Mouse (Mus musculus) layer of hippocampus, postnatal 14 days (tissue): ENCODE data around the gene Tuft1. TPM values are rescaled to one million over a fixed set of nuclear protein-coding genes. Genes with fewer than 3 reads are reported as not detected.
"Not testable (repeated sequence)": the region's sequence is repeated elsewhere in the genome, so short reads cannot be mapped to it uniquely, and the experiment has no call there.

ENCODE experiments used
- DNase-seq, 2 experiments: peaks; one replicate each; pipeline ENCODE4 v3.0.0; 2021 to 2022; ENCODE audit warnings: low spot score in 2 of 2, mixed read lengths in 1 of 2
- total RNA-seq, 2 experiments: library from RNA; stranded (reverse); gene quantifications; 2 replicates each; pipeline ENCODE4 v1.2.3; 2021

Gene Tuft1
- total RNA-seq, 2 experiments from 2014 or later, result 2.1 to 2.8 TPM

GRCm38 (mm10) chr3:94665060-94665802, 6.6 kb upstream of the Tuft1 start:
- DNase-seq, result not testable (repeated sequence)

GRCm38 (mm10) chr3:94660841-94661240, 2.2 kb upstream of the Tuft1 start:
- DNase-seq, result not testable (repeated sequence)

- DNase-seq, result not testable (repeated sequence)
These were observed 573 bp upstream of the Tuft1 start for GRCm38 (mm10) chr3:94659142-94659748.

DNA sequence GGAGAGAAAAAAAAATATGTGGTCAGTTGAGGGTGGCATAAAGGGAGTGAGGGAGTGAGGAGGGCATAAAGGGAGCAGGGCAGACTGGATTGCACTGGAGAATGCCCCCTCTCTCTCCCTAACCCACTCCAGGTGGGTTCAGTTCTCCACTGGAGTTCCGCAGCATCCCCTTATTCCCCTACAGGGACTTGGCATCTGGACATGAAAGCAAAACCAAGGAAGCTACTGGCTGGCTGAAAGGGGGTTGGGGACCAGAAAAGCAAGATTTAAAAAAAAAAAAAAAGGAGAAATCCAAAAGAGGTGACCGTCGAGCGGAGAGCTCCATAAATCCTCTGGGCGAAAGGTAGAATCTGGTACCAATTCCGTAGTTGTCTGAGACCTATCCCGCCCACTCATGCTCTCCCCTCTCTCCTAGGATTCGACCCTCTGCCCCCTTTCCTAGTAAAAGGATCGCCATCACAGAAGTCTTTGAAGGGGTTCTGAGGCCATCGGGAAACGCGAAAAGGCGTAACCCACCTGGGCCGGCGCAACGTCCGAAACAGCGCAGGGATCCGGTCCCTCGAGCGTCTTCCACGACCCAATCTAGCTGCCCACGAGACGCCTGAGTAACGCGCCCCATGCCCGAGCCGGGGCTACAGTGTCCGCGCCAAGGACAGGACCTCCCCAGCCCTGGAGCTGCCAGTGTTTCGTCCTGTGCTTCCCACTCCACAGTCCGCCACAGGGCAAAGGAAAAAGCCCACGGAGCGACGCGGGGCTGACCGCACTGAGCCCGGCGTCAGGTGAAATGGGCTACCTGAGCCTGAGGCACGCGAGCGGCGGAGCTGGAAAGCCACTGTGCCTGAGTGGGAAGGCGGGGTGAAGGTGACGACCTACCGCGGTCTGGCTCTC, 576 bp downstream of the Tuft1 start:
- not testable (repeated sequence) for DNase-seq

DNA sequence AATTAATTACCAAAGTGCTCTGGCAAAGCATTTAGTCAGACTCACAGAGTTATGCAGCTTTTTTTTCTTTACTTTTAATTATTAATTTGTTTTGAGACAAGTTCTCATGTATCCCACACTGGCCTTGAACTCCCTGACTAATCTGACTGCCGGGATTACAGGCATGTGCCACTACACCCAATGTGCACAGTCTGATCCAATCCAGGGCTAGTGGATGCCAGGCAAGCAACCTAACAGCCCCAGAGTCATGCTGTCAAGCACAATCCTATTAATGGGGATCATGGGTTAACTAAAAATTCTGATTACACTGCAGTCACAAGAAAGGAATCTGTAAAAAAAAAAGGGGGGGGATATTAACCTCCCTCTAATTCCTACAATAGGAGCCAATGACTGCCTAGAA, 4.7 kb downstream of the Tuft1 start:
- not testable (repeated sequence) for DNase-seq

DNA sequence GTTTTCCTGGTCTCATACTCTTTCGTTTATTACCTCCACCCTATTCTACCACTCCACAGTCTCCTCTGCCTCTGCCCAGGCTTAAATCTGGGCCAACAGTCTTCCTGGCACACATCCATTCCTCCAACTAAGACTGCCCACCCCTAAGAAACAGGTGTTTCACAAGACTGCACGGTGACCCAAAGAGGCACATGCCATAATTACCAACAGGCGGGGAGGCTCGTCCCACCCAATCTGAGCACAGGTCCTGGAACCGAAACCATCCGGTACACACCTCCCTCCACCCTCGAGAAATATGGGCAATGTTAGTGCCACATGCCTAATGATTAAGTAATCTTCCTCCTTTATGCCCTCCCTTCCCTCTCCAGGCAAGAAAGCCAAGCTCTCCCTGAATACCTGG, 8.3 kb downstream of the Tuft1 start:
- no peak for DNase-seq

DNA sequence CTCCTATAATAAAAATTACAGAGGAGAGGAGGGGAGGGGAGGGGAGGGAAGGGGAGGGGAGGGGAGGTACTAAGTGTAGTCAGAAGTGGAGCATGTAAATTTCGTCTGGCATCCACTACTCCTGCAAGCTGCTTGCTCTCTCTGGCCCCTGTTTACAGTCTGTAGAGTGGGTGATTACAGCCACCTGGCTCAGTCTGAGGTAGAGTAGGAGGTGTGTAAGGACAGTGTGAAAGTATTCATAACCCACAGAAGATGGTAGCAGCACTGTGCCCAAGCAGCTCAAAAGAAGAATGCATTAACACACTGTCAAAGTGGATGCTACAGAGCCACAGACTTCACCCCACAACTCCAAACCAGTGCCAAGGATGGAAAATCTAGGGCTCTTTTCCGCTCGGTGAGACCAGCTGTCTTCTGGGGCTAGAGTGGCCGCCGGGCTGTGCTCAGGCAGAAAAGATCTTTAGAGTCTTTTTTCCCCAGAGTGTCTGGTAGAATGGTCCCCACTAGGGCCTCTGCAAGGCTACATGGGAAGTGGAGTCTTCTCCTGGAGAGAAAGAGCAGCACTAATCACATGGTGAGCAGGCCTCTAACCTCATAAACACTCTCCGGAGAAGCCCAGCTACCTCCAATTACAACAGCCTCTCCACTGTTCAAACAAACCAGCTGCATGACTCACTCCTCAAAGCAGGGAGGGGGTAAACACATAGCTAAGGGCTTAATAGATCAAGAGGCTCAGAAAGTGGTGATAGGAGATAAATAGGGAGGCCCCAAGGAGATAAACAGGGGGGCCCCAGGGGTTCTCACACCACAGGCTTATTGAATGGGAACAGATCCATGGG, 9.7 kb downstream of the Tuft1 start:
- DNase-seq, result no peak

DNA sequence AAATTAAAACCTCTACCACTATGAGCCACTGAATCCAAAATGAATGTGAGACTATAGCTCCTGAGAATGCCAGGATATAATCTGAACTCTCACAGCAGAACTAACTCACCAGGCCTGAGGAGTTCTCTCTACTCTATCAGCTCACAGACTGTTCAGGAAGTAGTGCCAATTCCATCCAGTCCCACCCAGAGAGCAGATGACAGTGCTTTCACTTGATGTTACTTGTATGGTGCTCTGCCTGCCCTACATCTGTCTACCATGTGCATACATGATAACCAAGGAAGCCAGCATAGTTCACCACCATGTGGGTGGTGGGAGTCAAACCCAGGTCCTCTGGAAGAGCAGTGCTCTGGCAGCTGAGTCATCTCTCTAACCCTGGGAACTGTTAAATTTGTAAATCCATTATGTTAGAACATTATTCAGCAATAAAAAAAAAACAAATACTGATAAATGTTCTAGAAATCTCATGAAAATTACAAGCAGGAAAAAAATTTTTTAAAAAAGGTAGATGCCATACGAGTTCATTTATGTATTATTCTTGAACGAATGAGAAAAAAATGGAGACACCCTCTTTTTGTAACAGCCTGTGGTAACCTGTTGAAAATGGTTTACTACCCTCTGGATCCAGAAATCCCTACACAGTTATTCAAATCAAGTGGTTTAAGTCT, 16.0 kb downstream of the Tuft1 start, which contains the start of gene Gm10972:
TSS of gene Gm10972 (plus strand) at position 618 of the 668 bp plus-strand sequence.
- DNase-seq, result not testable (repeated sequence)

DNA sequence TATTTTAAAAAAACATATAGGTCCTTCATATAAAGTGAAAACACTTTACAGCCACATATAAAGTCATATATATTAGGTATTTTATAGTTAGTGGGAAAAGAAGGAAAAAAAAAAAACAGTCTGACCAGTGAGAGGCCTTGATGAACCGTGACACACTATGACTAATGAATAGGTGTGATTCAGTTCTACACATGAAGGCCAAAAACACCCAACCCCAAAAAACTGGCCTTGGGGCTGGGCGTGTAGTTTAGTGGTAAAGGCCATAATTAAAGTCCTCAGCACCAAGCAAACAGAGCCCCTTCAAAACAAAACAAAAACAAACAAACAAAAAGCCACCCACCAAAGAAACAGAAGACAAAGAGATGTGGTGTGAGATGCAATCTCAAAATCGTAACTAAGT, 28.8 kb downstream of the Tuft1 start:
- no peak for DNase-seq

- no peak for DNase-seq
These were observed 30.0 kb downstream of the Tuft1 start for GRCm38 (mm10) chr3:94628712-94629111.

DNA sequence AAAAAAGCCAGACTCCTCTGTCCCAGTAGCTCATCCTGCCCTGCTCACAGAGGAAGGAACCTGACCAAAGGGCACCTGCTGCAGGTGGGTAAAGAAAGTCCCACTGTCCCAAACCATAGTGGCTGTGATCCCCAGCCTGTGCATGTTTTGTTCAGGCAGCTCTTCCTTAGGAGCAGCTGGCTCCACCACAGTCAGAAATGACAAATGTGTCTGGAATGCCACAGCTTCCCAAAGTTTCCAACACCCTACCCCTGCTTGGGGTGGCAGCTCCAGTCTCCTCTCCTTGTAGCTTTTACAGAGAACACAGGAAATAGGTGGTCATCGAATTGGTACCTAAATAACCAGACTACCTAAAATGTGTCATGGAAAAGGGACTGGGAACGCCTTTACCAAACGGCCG, 34.4 kb downstream of the Tuft1 start:
- DNase-seq, result no peak

- DNase-seq, result no peak
These were observed 36.1 kb downstream of the Tuft1 start for GRCm38 (mm10) chr3:94622550-94622949.

GRCm38 (mm10) chr3:94621740-94622507, 36.7 kb downstream of the Tuft1 start:
- DNase-seq, result no peak

- DNase-seq, result peak in 1 of 2 experiments; percentile 18
These were observed 42.0 kb downstream of the Tuft1 start for GRCm38 (mm10) chr3:94616717-94617116.

DNA sequence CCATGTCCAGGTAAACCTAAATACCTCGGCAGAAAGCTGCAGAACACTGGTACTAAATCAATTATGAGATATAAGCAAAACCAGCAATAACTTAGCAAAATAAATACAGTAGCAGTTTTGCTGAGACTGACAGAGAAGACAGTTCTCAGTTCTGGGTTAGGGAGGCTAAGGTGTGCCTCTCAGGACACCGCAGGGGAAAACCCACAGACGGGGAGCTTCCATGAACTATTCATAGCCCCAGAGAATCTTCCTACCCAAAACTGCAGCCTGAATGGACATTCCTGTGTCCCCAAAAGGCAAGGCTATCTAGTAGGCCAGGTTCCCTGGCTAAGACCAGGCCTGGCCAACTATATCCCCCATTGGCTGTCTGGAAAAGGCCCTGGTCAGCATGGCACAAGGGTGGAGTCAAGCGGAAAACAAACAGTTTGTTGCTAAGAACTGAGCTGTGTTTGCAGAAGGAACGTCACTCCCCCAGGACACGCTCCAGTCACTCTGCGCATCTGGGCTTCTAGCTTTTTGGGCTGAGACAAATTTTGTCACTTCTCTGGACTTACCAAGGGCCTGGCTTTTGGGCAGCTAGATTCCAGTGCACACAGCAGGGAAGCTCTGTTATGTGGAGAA, 45.3 kb downstream of the Tuft1 start:
- DNase-seq, result no peak

GRCm38 (mm10) chr3:94612274-94612673, 46.4 kb downstream of the Tuft1 start:
- no peak for DNase-seq

DNA sequence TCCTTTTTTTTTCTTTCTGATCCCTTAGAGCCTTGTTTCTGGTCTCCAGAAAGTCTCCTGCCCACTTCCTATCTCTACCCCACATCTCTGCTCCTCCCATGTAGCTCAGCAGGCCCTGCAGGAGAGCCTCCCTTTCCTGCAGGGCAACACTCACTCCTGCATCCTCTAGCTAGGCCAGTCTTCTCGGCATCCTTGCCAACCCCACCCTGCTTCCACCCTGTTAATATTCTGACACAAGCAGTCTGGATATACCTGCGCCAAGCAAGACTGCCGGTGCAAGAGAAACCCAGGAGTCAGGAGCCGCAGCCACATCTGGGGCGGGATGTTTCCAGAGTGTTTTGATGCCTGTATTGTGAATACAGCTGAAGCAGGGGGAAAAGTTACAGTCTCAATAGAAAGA, 46.8 kb downstream of the Tuft1 start:
- DNase-seq, result no peak

DNA sequence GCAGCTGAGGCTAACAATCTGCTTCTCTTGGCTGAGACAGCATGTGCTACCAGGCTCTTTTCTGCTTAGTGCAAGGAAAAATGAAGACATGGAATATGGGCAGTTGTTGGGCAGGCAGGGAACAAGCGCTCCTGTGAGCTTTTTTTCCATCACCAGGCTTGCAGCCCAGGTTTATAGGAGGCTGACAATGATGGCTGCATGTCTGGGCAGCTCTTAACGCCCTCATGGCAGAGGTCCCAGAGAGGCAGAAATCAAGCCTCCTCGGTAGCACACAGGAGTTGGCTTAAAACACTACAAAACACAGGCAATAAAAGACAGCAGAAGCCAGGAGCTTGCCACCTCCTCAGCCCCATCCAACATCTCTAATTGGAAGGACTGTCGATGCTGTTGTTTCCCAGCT, 47.3 kb downstream of the Tuft1 start:
- peak; percentile 20 for DNase-seq

DNA sequence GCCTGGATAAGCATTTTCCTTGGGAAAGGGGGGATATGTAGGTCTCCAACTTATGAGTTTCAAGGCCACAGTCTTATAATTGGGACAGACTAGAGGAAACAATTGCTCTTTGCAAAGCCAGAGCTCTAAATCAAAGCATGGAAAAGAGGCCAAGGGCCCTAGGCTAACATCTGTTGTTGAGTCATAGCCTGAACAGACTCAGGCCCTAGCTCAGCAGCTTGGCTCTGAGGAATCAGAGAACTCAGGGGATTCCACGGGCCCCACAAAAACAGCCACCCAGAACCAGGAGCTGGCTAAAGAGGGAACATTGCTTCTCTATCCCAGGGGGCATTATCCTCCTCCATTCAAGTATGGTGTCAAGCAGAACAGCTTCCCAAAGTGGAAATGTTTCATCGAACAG, 48.1 kb downstream of the Tuft1 start:
- no peak for DNase-seq
